Mouse (Mus musculus): ENCODE results near the gene Rb1.
A peak's percentile ranks its signal among the peaks of the same experiment; 100 is the strongest.

Gene Rb1

DNA sequence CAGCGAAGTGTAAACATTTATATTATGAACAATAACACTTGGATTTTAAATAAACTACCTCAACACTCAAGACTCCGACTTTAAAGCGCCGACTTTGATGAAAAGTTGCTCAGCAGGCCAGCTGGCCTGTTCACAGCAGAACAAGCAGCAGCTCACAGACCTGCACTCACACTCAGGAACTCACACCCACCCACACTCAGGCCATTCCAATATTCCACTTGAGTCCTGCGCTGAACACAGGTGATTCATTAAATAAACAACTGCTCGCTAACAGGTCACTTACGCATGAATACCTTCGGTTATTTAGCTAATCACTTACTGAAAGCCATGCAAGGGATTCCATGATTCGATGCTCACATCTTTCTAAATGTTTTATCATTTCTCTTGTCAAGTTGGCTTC, 63.4 kb downstream of the Rb1 start:
- DNase-seq (ENCODE audit: low read depth, low spot score): no peak

- peak; percentile 67 for DNase-seq (ENCODE audit: low read depth, low spot score)
Observed at GRCm38 (mm10) chr14:73258181-73258580, 67.4 kb downstream of the Rb1 start.

GRCm38 (mm10) chr14:73257348-73257747, 68.3 kb downstream of the Rb1 start:
- no peak for DNase-seq (ENCODE audit: low read depth, low spot score)

GRCm38 (mm10) chr14:73255426-73255970, 70.1 kb downstream of the Rb1 start:
- DNase-seq (ENCODE audit: low read depth, low spot score): no peak

DNA sequence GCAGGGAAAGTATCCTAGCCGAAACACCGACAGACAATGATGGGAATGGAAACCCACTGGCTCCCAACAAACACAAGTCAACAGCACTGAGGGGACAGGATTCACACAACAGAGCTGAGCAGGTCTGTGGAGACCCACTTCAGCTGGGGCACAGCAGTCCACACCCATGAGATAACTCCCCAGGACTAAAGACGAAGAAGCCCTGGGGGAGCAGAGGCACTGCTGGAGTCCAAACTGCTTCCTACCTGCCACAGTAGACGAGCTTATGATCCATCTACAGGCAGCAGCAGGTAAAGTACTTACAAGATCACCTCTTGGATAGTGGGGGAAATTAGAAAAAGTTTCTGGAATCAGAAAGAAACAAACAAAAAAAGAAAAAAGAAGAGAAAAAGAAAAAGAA, 71.2 kb downstream of the Rb1 start:
- no peak for DNase-seq (ENCODE audit: low read depth, low spot score)

DNA sequence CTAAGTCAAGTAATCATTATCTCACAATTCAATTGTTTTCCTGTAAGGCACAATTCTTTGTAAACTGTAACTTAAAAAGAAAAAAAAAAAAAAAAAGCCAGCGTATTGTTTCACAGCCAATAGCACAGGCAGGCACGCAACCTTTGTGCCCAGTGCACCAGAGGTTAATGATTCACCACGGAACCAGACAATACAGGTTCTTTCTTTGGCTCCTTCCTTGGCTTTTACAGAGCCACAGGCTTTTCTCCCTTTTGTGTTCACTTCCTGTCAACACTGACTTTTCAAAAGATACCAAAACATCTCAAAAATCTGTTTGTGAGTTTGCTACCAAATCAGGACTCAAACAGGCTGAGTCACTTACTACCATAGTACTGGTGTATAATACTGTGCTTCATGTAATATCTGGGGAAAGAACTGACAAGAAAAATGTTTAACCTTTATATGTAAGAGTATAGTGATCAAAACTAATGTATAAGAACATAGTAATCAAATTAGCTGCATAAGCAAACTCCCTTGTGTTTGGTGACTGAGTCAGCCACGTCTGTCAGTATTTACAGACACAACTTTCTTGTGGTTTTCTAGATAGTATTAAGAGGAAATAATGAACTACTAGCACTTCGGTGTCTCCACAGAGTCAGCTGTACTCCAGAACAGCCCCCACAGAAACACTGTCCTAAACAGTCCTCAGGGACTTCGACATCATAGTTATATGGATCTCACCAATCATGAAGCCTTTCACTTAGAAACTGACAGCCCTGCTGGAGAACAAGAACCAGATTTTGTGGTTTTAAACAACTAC, 72.0 kb downstream of the Rb1 start:
- no peak for DNase-seq (ENCODE audit: low read depth, low spot score)

DNA sequence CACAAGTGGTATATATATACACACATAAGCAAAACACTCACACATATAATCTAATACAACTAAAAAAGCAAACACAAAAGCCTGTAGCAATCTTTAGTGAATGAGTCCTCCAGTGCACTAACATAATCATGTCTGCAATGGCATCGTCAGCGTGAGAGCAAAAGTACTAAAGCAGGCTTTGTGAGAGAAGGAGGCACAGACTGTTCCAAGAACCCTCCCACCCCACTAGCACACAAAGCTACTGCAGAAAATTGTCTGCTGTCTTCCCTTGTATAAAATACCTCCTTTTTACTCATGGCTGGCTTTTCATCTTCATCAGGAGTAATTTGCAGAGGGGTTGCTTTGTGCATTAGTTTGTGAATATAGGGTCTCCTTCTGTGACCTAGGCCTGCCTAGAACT, 73.3 kb downstream of the Rb1 start:
- DNase-seq (ENCODE audit: low read depth, low spot score): no peak

GRCm38 (mm10) chr14:73250056-73250455, 75.6 kb downstream of the Rb1 start:
- no peak for DNase-seq (ENCODE audit: low read depth, low spot score)

DNA sequence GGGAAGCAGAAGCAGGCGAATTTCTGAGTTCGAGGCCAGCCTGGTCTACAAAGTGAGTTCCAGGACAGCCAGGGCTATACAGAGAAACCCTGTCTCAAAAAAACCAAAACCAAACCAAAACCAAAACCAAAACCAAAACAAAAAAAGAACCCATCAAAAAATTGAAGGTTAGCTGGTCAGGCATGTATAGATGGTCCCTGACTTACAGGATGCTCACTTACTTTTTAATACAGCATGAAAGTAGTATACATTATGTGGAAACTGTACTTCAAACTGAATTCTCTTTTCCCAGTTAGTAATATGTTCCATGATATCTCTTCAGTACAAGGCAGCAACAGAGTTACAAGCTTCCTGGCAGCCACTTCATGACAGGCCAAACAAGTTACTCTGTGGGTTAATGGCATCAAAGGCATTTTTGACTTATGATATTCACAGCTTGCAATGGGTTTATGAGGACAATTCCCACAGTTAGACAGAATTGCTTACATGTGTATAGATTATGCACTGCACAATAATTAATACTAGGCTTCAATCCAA, 81.5 kb downstream of the Rb1 start:
- DNase-seq (ENCODE audit: low read depth, low spot score): no peak

DNA sequence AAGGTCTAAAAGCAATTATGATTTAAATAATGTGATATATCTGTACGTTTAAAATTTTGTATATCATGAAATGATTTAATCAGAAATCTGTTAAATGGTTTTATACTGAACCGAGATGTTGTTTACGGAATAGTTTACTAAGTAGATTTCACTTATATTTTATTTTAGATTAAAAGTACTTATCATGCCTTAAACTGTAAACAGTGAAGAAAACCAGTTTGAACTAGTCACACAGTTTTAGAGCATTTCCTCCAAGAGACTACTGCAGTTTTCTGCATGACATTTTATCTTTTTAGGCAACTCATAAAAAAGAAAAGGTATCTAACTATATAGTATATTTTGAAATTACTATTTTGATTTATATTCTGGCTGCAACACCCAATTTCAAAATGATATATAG, 85.8 kb downstream of the Rb1 start:
- DNase-seq (ENCODE audit: low read depth, low spot score): no peak

DNA sequence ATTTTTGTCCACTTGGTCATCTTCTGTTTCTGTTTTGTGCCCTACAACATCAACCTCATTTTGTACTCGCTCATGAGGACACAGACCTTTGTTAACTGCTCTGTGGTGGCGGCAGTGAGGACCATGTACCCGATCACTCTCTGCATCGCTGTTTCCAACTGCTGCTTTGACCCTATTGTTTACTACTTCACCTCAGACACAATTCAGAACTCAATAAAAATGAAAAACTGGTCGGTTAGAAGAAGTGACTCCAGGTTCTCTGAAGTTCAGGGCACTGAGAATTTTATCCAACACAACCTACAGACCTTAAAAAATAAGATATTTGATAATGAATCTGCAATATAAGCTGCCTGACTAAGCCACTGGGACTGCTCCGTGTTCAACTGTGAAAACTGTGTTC, 86.3 kb downstream of the Rb1 start:
- peak; percentile 59 for DNase-seq (ENCODE audit: low read depth, low spot score)

DNA sequence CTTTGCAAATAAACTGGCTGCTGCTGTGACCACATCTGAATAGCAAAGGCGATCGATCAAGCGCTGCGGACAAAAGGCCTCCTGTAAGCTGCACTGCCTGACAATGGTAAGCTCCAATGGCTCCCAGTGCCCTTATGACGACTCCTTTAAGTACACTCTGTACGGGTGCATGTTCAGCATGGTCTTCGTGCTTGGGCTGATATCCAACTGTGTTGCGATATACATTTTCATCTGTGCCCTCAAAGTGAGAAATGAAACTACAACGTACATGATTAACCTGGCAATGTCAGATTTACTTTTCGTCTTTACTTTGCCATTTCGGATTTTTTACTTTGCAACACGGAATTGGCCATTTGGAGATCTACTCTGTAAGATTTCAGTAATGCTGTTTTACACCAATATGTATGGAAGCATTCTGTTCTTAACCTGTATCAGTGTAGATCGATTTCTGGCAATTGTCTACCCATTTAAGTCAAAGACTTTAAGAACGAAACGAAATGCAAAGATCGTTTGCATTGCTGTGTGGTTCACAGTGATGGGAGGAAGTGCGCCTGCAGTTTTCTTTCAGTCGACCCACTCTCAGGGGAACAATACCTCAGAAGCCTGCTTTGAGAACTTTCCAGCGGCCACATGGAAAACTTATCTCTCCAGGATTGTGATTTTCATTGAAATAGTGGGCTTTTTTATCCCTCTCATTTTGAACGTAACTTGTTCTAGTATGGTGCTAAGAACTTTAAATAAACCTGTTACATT, 86.9 kb downstream of the Rb1 start:
- peak; percentile 66 for DNase-seq (ENCODE audit: low read depth, low spot score)

DNA sequence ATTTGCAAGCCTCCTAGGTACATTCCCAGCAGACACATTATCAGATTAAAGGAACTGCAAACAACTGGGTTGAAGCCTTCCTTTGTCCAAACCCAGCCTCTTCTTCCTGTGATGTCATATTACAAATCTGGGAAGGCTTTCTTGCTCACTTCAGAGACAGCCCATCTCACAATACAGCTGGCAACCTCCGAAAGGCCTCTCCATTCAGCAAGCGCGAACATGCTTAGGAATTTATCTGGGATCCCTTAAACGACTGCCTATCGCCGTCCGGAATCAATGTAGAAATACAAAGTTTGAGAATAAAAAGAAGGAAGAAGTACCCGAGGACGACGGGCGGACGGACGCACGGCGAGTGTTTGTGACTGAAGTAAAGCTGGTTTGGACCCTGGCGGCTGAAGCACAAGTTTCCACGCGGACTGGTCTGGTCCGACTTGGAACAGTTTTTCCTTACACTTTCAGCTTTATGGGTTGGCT, 87.7 kb downstream of the Rb1 start, which contains the start of gene Lpar6:
Gene Lpar6 (plus strand): TSS at position 48 of the 474 bp plus-strand sequence.
- peak; percentile 82 for DNase-seq (ENCODE audit: low read depth, low spot score)

GRCm38 (mm10) chr14:73234468-73235031, 91.1 kb downstream of the Rb1 start:
- peak; percentile 73 for DNase-seq (ENCODE audit: low read depth, low spot score)

- DNase-seq (ENCODE audit: low read depth, low spot score): peak; percentile 35
Observed at GRCm38 (mm10) chr14:73231286-73231982, 94.2 kb downstream of the Rb1 start.

GRCm38 (mm10) chr14:73226849-73227248, 98.8 kb downstream of the Rb1 start:
- DNase-seq (ENCODE audit: low read depth, low spot score): no peak

GRCm38 (mm10) chr14:73226346-73226745, 99.3 kb downstream of the Rb1 start:
- DNase-seq (ENCODE audit: low read depth, low spot score): no peak

DNA sequence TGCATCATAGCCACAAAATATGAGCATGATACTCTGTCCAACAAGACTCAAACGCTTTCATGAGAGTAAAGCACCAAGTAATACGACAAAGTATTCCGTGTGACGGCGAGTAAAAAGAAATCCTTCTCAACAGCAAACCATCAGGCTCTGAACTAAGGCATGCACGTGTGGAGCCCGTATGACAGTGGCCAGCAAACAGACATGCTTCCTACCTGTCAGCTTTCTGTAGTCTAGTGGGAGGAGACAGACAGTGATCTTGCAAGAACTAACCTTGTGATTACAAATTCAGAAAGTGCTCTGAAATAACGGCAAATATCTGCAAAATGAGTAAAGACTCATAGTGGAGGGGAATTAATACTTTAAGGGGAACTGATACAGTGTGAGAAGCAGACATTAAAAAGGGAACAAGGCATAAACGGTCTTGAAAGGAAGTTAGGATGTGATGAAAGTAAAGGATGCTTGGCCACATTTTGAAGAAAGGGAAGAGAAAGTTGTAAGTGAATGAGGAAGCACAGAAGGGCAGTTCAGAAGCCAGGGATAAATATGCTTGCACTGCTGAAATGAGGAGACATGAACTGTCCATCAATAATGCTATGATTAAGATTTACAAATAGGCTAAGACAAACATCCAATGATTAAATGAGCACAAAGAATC, 103.2 kb downstream of the Rb1 start:
- DNase-seq (ENCODE audit: low read depth, low spot score): no peak

- DNase-seq (ENCODE audit: low read depth, low spot score): no peak
Observed at GRCm38 (mm10) chr14:73217062-73217461, 108.6 kb downstream of the Rb1 start.

DNA sequence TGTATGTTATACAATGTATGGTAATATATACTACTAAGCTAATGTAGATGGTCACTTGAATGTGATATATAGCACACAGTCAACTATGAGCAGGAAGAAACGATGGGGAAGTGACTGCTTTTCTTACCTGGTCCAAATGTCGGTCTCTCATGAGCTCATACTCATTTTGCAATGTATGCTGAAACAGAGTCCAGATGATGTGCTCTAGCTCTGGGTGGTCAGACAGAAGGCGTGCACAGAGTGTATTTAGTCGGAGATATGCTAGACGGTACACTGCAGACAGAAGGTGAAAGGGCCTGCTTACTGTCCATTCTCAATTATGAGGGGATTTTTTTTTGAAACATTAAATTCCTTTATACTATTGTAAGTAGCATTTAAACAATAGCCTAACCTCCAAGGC, 114.1 kb downstream of the Rb1 start:
- no peak for DNase-seq (ENCODE audit: low read depth, low spot score)

DNA sequence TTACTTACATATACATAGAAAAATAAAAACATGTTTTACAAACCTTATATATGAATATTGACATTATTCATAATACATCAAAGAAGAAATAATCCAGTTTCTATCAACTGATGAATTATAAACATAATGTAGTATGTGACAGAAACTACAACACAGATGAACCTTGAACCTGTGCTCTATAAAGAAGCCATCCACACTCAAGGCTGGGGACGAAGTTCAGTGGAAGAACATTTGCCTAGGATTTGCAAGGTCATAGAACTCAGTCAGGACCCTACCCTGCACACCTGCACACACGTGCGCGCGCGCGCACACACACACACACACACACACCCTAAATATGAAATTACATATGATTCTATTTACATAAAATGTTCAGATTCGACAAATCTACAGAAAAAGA, 115.4 kb downstream of the Rb1 start:
- no peak for DNase-seq (ENCODE audit: low read depth, low spot score)

Data from forelimb bud, embryonic 11.5 days (tissue).